Mouse (Mus musculus) neural tube, embryonic 14.5 days (tissue): Measurements from ENCODE around the gene Pdxp. TPM values are rescaled to one million over a fixed set of nuclear protein-coding genes. Genes with fewer than 3 reads are reported as not detected.

Experiments
- ATAC-seq: fragments of 200-750 bp; cut with Nextera tagmentation; 2 replicates; pipeline ENCODE4 v1.8.0; 2017; ENCODE audit warnings: low read depth, mild to moderate bottlenecking, moderate TSS enrichment, moderate library complexity
- H3K27ac ChIP-seq: fragments of 300-500 bp; sonication (generic); 2 replicates; pipeline ENCODE4 v1.5.1; 2014; ENCODE audit warnings: low read depth, mild to moderate bottlenecking, control low read depth, low read length, moderate library complexity, mixed read lengths
- H3K27me3 ChIP-seq: fragments of 300-500 bp; sonication (generic); 2 replicates; pipeline ENCODE4 v1.6.1; 2014; ENCODE audit warnings: low read length; ENCODE audit not compliant: control insufficient read depth, insufficient read depth
- H3K36me3 ChIP-seq: fragments of 300-500 bp; sonication (generic); 2 replicates; pipeline ENCODE4 v1.6.1; 2014; ENCODE audit warnings: low read length, mixed read lengths; ENCODE audit not compliant: control insufficient read depth, insufficient read depth
- H3K4me1 ChIP-seq: fragments of 300-500 bp; sonication (generic); 2 replicates; pipeline ENCODE4 v1.6.1; 2014; ENCODE audit warnings: low read length; ENCODE audit not compliant: control insufficient read depth, insufficient read depth
- H3K4me2 ChIP-seq: fragments of 300-500 bp; sonication (generic); 2 replicates; pipeline ENCODE4 v1.6.1; 2014; ENCODE audit warnings: mild to moderate bottlenecking, low read depth, low read length, control low read depth
- H3K4me3 ChIP-seq: fragments of 300-500 bp; sonication (generic); 2 replicates; pipeline ENCODE4 v1.5.1; 2014; ENCODE audit warnings: low read depth, low read length, control low read depth, mixed read lengths
- H3K9ac ChIP-seq: fragments of 300-500 bp; sonication (generic); replicated peaks from 2 replicates; pipeline ENCODE4 v1.6.1; 2014; ENCODE audit warnings: low read depth, mild to moderate bottlenecking, control low read depth, low read length, mixed read lengths
- H3K9me3 ChIP-seq: fragments of 300-500 bp; sonication (generic); 2 replicates; pipeline ENCODE4 v1.6.1; 2016; ENCODE audit warnings: low read length; ENCODE audit not compliant: control insufficient read depth
- WGBS: fragments of 180-500 bp; shearing (Covaris S2); extraction: QIAGEN DNeasy Blood & Tissue Kit; methylation state at CpG from one replicate; pipeline ENCODE4 v1.1.7; 2014; 5-methylcytosine and 5-hydroxymethylcytosine counted together
- microRNA-seq: library from miRNA; unstranded; fragments of <30 nt; microRNA quantifications from one replicate; pipeline ENCODE4, GENCODE M21; 2016
- polyA plus RNA-seq: library from polyadenylated mRNA; unstranded; fragments of >200 nt; fragmentation: Nextera tagmentation; extraction: Ambion mirVana; gene quantifications from 2 replicates; pipeline ENCODE4 v1.2.1, GENCODE M21; 2014

The Pdxp gene
- polyA plus RNA-seq, 1 experiment from 2014 or later, result 84.7 TPM

- H3K27ac ChIP-seq, result no peak overlapping the region
- H3K27me3 ChIP-seq, result no peaks in the 10 kb centered on the region
- H3K36me3 ChIP-seq, result peaks cover 21% of the 10 kb centered on the region
- no peak for ATAC-seq
- H3K4me3 ChIP-seq, result no peak overlapping the region
- H3K9me3 ChIP-seq, result no peaks in the 10 kb centered on the region
- H3K9ac ChIP-seq, result no peak overlapping the region
- no peaks in the 10 kb centered on the region for H3K4me1 ChIP-seq
- WGBS, result 82% methylated on average over 4 of the region's 4 CpGs
- no peak overlapping the region for H3K4me2 ChIP-seq
These were observed 46.4 kb downstream of the Pdxp start for GRCm38 (mm10) chr15:78960088-78960487.

- Histone ChIP-seq H3K9ac (no peak overlapping the region), H3K27ac (no peak overlapping the region), H3K4me3 (no peak overlapping the region), H3K4me1 (no peaks in the 10 kb centered on the region), H3K4me2 (no peak overlapping the region), H3K36me3 (peaks cover 29% of the 10 kb centered on the region), H3K9me3 (no peaks in the 10 kb centered on the region), H3K27me3 (no peaks in the 10 kb centered on the region)
- WGBS, result 24% methylated on average over 2 of the region's 2 CpGs
- ATAC-seq, result no peak
These were observed 49.2 kb downstream of the Pdxp start for GRCm38 (mm10) chr15:78962885-78963284.

Small RNAs within 50 kb of the gene (microRNA-seq; reads per million reads assigned to microRNA genes)
- gene Mir6955, result not detected

Other genes starting within 250 kb of the Pdxp start
- 4.1 and 6.8 TPM in 2 replicates for gene Elfn2, start 195.1 kb upstream of the Pdxp start, polyA plus RNA-seq
- gene Mfng, start 140.4 kb upstream of the Pdxp start, polyA plus RNA-seq, result 6.9 and 10.2 TPM in 2 replicates
- gene Card10, start 110.9 kb upstream of the Pdxp start, polyA plus RNA-seq, result 1.8 and 2.2 TPM in 2 replicates
- gene Cdc42ep1, start 71.3 kb upstream of the Pdxp start, polyA plus RNA-seq, result 4.6 and 7.7 TPM in 2 replicates
- gene Lgals2, start 58.4 kb upstream of the Pdxp start, polyA plus RNA-seq, result not detected in 2 replicates
- 31.7 and 37.1 TPM in 2 replicates for gene Gga1, start 36.7 kb upstream of the Pdxp start, polyA plus RNA-seq
- gene Gm49510, start 14.3 kb upstream of the Pdxp start, polyA plus RNA-seq, result 0.21 TPM in 1 of 2 replicates, not detected in the other
- gene Sh3bp1, start 14.2 kb upstream of the Pdxp start, polyA plus RNA-seq, result 3.4 and 4.1 TPM in 2 replicates
- gene Lgals1, start 12.8 kb downstream of the Pdxp start, polyA plus RNA-seq, result 50.7 and 166 TPM in 2 replicates
- gene Nol12, start 21.0 kb downstream of the Pdxp start, polyA plus RNA-seq, result 58.4 and 66.0 TPM in 2 replicates
- 33.9 and 35.4 TPM in 2 replicates for gene Triobp, start 33.8 kb downstream of the Pdxp start, polyA plus RNA-seq
- 45.6 and 126 TPM in 2 replicates for gene H1f0, start 114.5 kb downstream of the Pdxp start, polyA plus RNA-seq
- not detected in 2 replicates for gene Galr3, start 128.0 kb downstream of the Pdxp start, polyA plus RNA-seq
- 45.9 and 46.2 TPM in 2 replicates for gene Ankrd54, start 149.0 kb downstream of the Pdxp start, polyA plus RNA-seq
- 169 and 183 TPM in 2 replicates for gene Eif3l, start 161.3 kb downstream of the Pdxp start, polyA plus RNA-seq
- gene Micall1, start 195.0 kb downstream of the Pdxp start, polyA plus RNA-seq, result 12.6 and 13.1 TPM in 2 replicates
- gene Polr2f, start 227.1 kb downstream of the Pdxp start, polyA plus RNA-seq, result 276 and 304 TPM in 2 replicates
- gene 1700088E04Rik, start 227.3 kb downstream of the Pdxp start, polyA plus RNA-seq, result 13.3 and 18.0 TPM in 2 replicates